Mouse (Mus musculus): Measurements from ENCODE around the gene Taf12.

GRCm38 (mm10) chr4:132238356-132238755 is 35.8 kb upstream of the Taf12 start:
- TF ChIP-seq POLR2A (IDR thresholded peaks at IDR 0.05; ENCODE audit: borderline replicate concordance, extremely low read depth, insufficient read depth, insufficient read length, poor library complexity, severe bottlenecking) (no peak), CTCF (IDR thresholded peaks at IDR 0.05; ENCODE audit: borderline replicate concordance, extremely low read depth, insufficient read depth, insufficient read length) (no peak)

Data from brain, embryonic 14.5 days (tissue).